Mouse (Mus musculus) embryonic fibroblast, embryonic 13.5 days (primary cell): ENCODE measurements around the gene Rpl13a. TPM values are rescaled to one million over a fixed set of nuclear protein-coding genes. Genes with fewer than 3 reads are reported as not detected.
"Not testable (repeated sequence)": the region's sequence is repeated elsewhere in the genome, so short reads cannot be mapped to it uniquely, and the experiment has no call there.

Experiments used
- H3K27ac ChIP-seq: 2 replicates; pipeline ENCODE4 v1.5.1; 2012; ENCODE audit warnings: low read length, control low read depth, inconsistent platforms; ENCODE audit not compliant: insufficient read depth
- H3K4me1 ChIP-seq: 2 replicates; pipeline ENCODE4 v1.6.1; 2011; ENCODE audit warnings: low read length; ENCODE audit not compliant: control insufficient read depth, insufficient read depth
- H3K4me3 ChIP-seq: 2 replicates; pipeline ENCODE4 v1.5.1; 2011; ENCODE audit warnings: mild to moderate bottlenecking, control low read depth, low read length; ENCODE audit not compliant: insufficient read depth
- CTCF ChIP-seq: IDR thresholded peaks from 2 replicates; pipeline ENCODE4 v1.5.1; 2011; ENCODE audit warnings: mild to moderate bottlenecking, control low read depth, low read length, moderate library complexity, borderline replicate concordance; ENCODE audit not compliant: insufficient read depth
- POLR2A ChIP-seq: IDR thresholded peaks from 2 replicates; pipeline ENCODE4 v1.6.1; 2011; ENCODE audit warnings: low read depth, mild to moderate bottlenecking, control low read depth, low read length, moderate library complexity
- polyA plus RNA-seq: library from polyadenylated mRNA; stranded (reverse); fragments of >200 nt; gene quantifications from 2 replicates; pipeline ENCODE4 v1.2.4, GENCODE M21; 2011; ENCODE audit warnings: low read depth; ENCODE audit not compliant: missing spikeins, insufficient read length

Gene Rpl13a
- polyA plus RNA-seq, 1 experiment = 3,370 TPM

GRCm38 (mm10) chr7:45126844-45127699, 1.5 kb downstream of the Rpl13a start:
- Histone ChIP-seq H3K27ac (peak overlapping the region; percentile 77), H3K4me3 (peak overlapping the region; percentile 99), H3K4me1 (0 out of 2 replicates have a peak, but pooled peaks cover under 1% of the 10 kb centered on the region)
- TF ChIP-seq POLR2A = peak; percentile 12; the same call in 1 of the 2 replicates
- TF ChIP-seq CTCF = no peak

DNA sequence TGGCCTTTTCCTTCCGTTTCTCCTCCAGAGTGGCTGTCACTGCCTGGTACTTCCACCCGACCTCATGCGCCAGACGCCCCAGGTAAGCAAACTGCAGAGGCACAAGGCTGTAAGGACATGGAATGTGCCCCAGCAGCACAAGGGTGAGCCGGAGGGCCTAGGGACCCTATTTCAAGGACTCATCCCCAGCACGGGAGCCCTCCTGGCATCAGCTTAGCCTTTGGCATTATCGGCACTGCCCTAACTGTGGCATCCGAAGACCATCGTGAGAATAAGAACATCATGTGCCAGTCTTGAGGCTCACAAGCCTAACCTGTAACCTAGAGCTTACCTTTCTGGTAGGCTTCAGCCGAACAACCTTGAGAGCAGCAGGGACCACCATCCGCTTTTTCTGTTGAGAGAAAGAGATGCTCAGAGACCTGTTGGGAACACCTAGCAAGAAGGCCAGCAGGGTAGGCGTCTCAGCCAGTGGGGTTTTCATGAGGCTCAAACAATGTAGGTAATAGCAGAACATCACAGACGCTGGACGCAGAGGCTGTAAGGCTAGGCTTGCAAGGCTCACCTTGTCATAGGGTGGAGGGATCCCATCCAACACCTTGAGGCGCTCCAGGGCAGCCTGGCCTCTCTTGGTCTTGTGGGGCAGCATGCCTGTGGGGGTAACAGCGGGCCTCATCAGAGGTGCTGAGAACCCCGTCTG, 2.3 kb downstream of the Rpl13a start:
- H3K27ac ChIP-seq = peak overlapping the region; percentile 77
- no peak for TF ChIP-seq CTCF
- no peak for TF ChIP-seq POLR2A
- 0 out of 2 replicates have a peak, but pooled peaks cover 5% of the 10 kb centered on the region for H3K4me1 ChIP-seq
- peak overlapping the region; percentile 99 for H3K4me3 ChIP-seq

DNA sequence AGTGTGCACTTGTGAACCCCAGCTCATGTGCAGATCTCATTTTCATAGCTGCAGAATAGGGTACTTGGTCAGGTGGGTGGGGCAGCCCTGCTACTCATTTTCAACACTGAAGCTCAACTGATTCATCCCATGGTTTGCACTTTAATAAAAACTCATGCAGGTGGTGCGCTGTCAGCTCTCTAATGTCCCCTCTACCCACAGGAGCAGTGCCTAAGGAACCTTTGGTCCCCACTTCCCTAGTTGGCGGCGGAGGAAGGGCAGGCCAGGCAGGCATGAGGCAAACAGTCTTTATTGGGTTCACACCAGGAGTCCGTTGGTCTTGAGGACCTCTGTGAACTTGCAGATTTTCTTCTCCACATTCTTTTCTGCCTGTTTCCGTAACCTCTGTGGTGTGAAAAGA, 2.9 kb downstream of the Rpl13a start:
- Histone ChIP-seq H3K4me3 (peak overlapping the region; percentile 99), H3K27ac (peak overlapping the region; percentile 77; the same call in 1 of the 2 replicates)
- H3K4me1 ChIP-seq = not testable (repeated sequence)

- 0 out of 2 replicates have a peak, but pooled peaks cover 5% of the 10 kb centered on the region for H3K4me1 ChIP-seq
- H3K27ac ChIP-seq = no peak overlapping the region
- peak overlapping the region; percentile 99; the same call in 1 of the 2 replicates for H3K4me3 ChIP-seq
- no peak for TF ChIP-seq CTCF
- peak; percentile 14; the same call in 1 of the 2 replicates for TF ChIP-seq POLR2A
Observed at GRCm38 (mm10) chr7:45125144-45125600, 3.4 kb downstream of the Rpl13a start.

GRCm38 (mm10) chr7:45124224-45125143, 4.1 kb downstream of the Rpl13a start, which contains the start of gene Rps11:
Gene Rps11 (minus strand): TSS chr7:45124439.
- Histone ChIP-seq H3K27ac (peak within 1 kb of the TSS; percentile 68), H3K4me1 (0 out of 2 replicates have a peak, but pooled peaks cover 5% of the 10 kb centered on the region), H3K4me3 (peak within 1 kb of the TSS; percentile 86)
- TF ChIP-seq POLR2A (peak; percentile 89), CTCF (no peak)

DNA sequence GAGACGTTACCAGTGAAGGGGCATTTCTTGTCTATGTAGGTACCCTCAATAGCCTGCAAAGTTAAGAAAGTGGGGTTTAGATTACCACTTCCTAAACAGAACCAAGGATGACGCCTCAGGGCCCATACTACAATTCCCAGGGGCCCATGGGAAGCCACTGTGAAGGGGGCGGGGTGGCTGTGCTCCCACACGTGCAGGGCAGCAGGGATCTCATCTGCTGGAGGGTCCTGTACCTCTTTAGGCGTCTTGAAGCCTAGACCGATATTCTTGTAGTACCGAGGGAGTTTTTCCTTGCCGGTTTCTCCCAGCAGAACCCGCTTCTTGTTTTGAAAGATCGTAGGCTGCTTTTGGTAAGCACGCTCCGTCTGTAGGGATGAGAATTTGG, 5.4 kb downstream of the Rpl13a start:
- H3K4me3 ChIP-seq = peak overlapping the region; percentile 86
- 0 out of 2 replicates have a peak, but pooled peaks cover 5% of the 10 kb centered on the region for H3K4me1 ChIP-seq
- H3K27ac ChIP-seq = peak overlapping the region; percentile 66; the same call in 1 of the 2 replicates
- TF ChIP-seq POLR2A = no peak
- no peak for TF ChIP-seq CTCF

- Histone ChIP-seq H3K4me3 (peak overlapping the region; percentile 86), H3K27ac (no peak overlapping the region), H3K4me1 (0 out of 2 replicates have a peak, but pooled peaks cover 5% of the 10 kb centered on the region)
- no peak for TF ChIP-seq POLR2A
- TF ChIP-seq CTCF = no peak
Observed at GRCm38 (mm10) chr7:45122561-45123185, 5.9 kb downstream of the Rpl13a start.

- Histone ChIP-seq H3K27ac (no peak overlapping the region), H3K4me3 (no peak overlapping the region), H3K4me1 (0 out of 2 replicates have a peak, but pooled peaks cover 5% of the 10 kb centered on the region)
- TF ChIP-seq POLR2A (no peak), CTCF (no peak)
Observed at GRCm38 (mm10) chr7:45121966-45122365, 6.6 kb downstream of the Rpl13a start.
